Mouse (Mus musculus) small intestine, adult 2 months (tissue): ENCODE data around the gene Cltrn.

ENCODE experiments used
- CTCF ChIP-seq: fragments of 200-500 bp; IDR thresholded peaks from 2 replicates; pipeline ENCODE4 v1.5.1; 2012; ENCODE audit warnings: low read depth, mild to moderate bottlenecking, control low read depth, inconsistent platforms, low read length, moderate library complexity, mixed read lengths; ENCODE audit not compliant: insufficient replicate concordance, insufficient read length; ENCODE audit errors: extremely low read depth
- POLR2A ChIP-seq: fragments of 200-500 bp; IDR thresholded peaks from 2 replicates; pipeline ENCODE4 v1.6.1; 2012; ENCODE audit warnings: low read depth, mild to moderate bottlenecking, control low read depth, inconsistent platforms, low read length, moderate library complexity

- no peak for TF ChIP-seq CTCF
- TF ChIP-seq POLR2A = no peak
Measured at GRCm38 (mm10) chrX:164153606-164154005, 65.0 kb downstream of the Cltrn start.
